Mouse (Mus musculus): ENCODE measurements around the gene Ranbp3.

DNA sequence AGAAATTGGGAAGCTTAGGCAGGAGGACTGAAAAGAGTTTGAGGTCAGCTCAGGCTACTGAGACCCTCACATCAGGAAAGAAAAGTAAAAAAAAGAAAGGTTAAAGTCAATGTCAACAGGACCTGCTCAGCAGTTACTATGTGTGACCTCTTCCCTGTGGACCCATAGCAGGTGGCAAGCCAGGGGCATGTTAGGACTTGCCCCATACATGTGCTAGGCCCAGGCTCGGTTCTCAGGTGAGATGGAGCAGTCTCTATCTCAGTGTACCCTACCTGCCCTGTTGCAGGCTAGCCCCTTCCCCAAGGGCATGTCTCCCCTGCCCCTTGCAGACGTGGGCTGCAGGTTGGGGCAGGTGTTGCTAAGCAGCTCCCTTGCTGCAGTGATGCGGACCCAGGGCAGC is 36.6 kb downstream of the Ranbp3 start:
- TF ChIP-seq POLR2A (IDR thresholded peaks at IDR 0.05; ENCODE audit: low read depth, low read length): no peak
- TF ChIP-seq CTCF (conservative IDR thresholded peaks at IDR 0.05; ENCODE audit: insufficient read depth, insufficient read length, low read depth, low read length): no peak

Data from kidney, adult 2 months (tissue).